Mouse (Mus musculus): ENCODE measurements at regions not wholly inside any gene's neighbourhood (a gene's known extent, or its start where the extent isn't known, plus 50 kb on each side); places are given as distances from the start of the nearest gene placed in this dataset.

- WGBS, result 80% methylated on average over 9 of the region's 9 CpGs
- Histone ChIP-seq H3K27me3 (replicated peaks; ENCODE audit: control insufficient read depth, insufficient read depth, low read length) (no peaks in the 10 kb centered on the region), H3K9me3 (ENCODE audit: control insufficient read depth, low read length) (no peaks in the 10 kb centered on the region), H3K4me2 (ENCODE audit: low read depth, low read length) (no peak overlapping the region), H3K9ac (ENCODE audit: low read depth, low read length) (no peak overlapping the region), H3K4me1 (ENCODE audit: control insufficient read depth, insufficient read depth, low read length) (no peaks in the 10 kb centered on the region), H3K36me3 (ENCODE audit: control insufficient read depth, insufficient read depth, low read length) (no peaks in the 10 kb centered on the region), H3K27ac (ENCODE audit: low read length) (no peak overlapping the region), H3K4me3 (ENCODE audit: low read length) (no peak overlapping the region)
- ATAC-seq, result no peak
These were observed 57.1 kb upstream of the A230072I06Rik start for GRCm38 (mm10) chr8:12221506-12221905.

GRCm38 (mm10) chr8:12223376-12223775 is 55.2 kb upstream of the A230072I06Rik start:
- ATAC-seq, result no peak
- no peaks in the 10 kb centered on the region for H3K27me3 ChIP-seq (replicated peaks; ENCODE audit: control insufficient read depth, insufficient read depth, low read length)
- no peaks in the 10 kb centered on the region for H3K4me1 ChIP-seq (ENCODE audit: control insufficient read depth, insufficient read depth, low read length)
- no peaks in the 10 kb centered on the region for H3K36me3 ChIP-seq (ENCODE audit: control insufficient read depth, insufficient read depth, low read length)
- WGBS, result 64% methylated on average over 1 of the region's 1 CpGs
- H3K4me3 ChIP-seq (ENCODE audit: low read length), result no peak overlapping the region
- no peak overlapping the region for H3K9ac ChIP-seq (ENCODE audit: low read depth, low read length)
- no peak overlapping the region for H3K27ac ChIP-seq (ENCODE audit: low read length)
- no peaks in the 10 kb centered on the region for H3K9me3 ChIP-seq (ENCODE audit: control insufficient read depth, low read length)
- no peak overlapping the region for H3K4me2 ChIP-seq (ENCODE audit: low read depth, low read length)
